Mouse (Mus musculus): ENCODE results near the gene Arih2. TPM values are rescaled to one million over a fixed set of nuclear protein-coding genes. Genes with fewer than 3 reads are reported as not detected.

Arih2 gene
- total and polyA plus RNA-seq, 2 experiments from 2014 or later = 38.2 to 59.5 TPM

DNA sequence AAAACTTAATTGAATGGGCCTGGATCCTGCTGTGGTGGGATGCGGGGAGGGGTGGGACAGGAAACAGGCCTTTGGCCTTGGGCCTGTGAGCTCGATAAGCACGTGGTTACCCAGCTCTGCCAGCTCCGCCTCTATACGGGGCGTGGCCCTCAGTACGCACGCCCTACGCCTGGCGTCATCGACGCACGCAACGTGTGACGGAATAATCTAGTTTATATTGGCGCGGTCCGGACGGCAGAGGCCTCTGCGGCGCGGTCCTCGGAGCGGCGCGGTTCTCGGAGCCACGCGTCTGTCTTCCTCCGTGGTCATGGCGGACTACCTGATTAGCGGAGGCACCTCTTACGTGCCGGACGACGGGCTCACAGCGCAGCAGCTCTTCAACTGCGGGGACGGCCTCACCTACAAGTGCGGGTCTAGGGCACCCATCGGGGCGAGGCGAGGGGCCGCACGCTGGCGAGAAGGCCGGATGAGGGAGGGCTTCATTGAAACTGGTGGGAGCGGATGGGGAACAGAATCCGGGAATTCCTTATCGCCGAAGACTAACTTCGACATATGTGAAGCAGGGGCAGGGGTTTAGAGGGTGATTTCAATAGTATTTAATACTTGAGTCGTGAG is 88.9 kb downstream of the Arih2 start, which contains the start of gene Impdh2:
Gene Impdh2, plus strand, starts transcription at position 60 of the 615 bp plus-strand sequence.
- peak within 1 kb of the TSS; percentile 65 for H3K4me3 ChIP-seq (ENCODE audit: low read depth, low read length)
- peak within 1 kb of the TSS; percentile 87 for H3K4me2 ChIP-seq (ENCODE audit: low read depth, low read length)
- WGBS = under 1% methylated on average over 53 of the region's 53 CpGs
- H3K36me3 ChIP-seq (replicated peaks; ENCODE audit: control insufficient read depth, insufficient read depth, low read length) = peaks cover 75% of the 10 kb centered on the region
- H3K9me3 ChIP-seq (replicated peaks; ENCODE audit: control insufficient read depth, low read length) = no peaks in the 10 kb centered on the region
- no peaks in the 10 kb centered on the region for H3K27me3 ChIP-seq (ENCODE audit: control insufficient read depth, insufficient read depth, low read length)
- no peak for TF ChIP-seq EP300 (IDR thresholded peaks at IDR 0.05; ENCODE audit: low read depth)
- ATAC-seq (ENCODE audit: insufficient read depth, low read depth) (peak; percentile 99), DNase-seq (ENCODE audit: low spot score) (peak; percentile 95)
- H3K4me1 ChIP-seq (ENCODE audit: control insufficient read depth, insufficient read depth) = peaks cover 8% of the 10 kb centered on the region
- H3K27ac ChIP-seq (ENCODE audit: low read depth) = peak within 1 kb of the TSS; percentile 75
- H3K9ac ChIP-seq (replicated peaks; ENCODE audit: low read depth, low read length) = peak within 1 kb of the TSS; percentile 74

DNA sequence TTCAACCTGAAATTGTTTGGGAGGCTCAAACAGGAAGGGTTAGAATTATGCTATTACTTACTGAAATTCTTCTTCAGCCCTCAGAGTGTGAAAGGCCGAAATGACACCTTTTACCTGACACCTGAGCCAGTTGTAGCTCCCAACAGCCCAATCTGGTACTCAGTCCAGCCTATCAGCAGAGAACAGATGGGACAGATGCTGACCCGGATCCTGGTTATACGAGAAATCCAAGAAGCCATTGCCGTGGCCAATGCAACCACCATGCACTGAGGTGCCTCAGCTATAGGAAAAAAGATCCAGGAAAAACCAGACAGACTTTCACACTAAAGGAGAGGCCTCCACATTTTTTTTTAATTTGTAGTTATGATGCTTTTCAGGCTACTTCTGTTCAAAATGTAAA is 90.0 kb downstream of the Arih2 start:
- no peaks in the 10 kb centered on the region for H3K9me3 ChIP-seq (replicated peaks; ENCODE audit: control insufficient read depth, low read length)
- no peak overlapping the region for H3K4me3 ChIP-seq (ENCODE audit: low read depth, low read length)
- H3K27me3 ChIP-seq (ENCODE audit: control insufficient read depth, insufficient read depth, low read length) = no peaks in the 10 kb centered on the region
- DNase-seq (ENCODE audit: low spot score) (no peak), ATAC-seq (ENCODE audit: insufficient read depth, low read depth) (no peak)
- H3K4me2 ChIP-seq (ENCODE audit: low read depth, low read length) = no peak overlapping the region
- peaks cover 8% of the 10 kb centered on the region for H3K4me1 ChIP-seq (ENCODE audit: control insufficient read depth, insufficient read depth)
- TF ChIP-seq CTCF (IDR thresholded peaks at IDR 0.05; ENCODE audit: low read depth) = no peak
- no peak for TF ChIP-seq EP300 (IDR thresholded peaks at IDR 0.05; ENCODE audit: low read depth)
- no peak overlapping the region for H3K9ac ChIP-seq (replicated peaks; ENCODE audit: low read depth, low read length)
- WGBS = 85% methylated on average over 4 of the region's 4 CpGs
- peaks cover 75% of the 10 kb centered on the region for H3K36me3 ChIP-seq (replicated peaks; ENCODE audit: control insufficient read depth, insufficient read depth, low read length)
- no peak overlapping the region for H3K27ac ChIP-seq (ENCODE audit: low read depth)

MicroRNA genes within 50 kb of the gene (microRNA counts, 519-probe panel; counts per million panel counts)
- microRNA mmu-miR-191 = 5,169 counts per million, percentile 66 among the panel's probes with 10 or more counts
- 3,264 counts per million, percentile 37 among the panel's probes with 10 or more counts for microRNA mmu-miR-425

Small RNA genes within 50 kb of the gene (microRNA-seq; reads per million reads assigned to microRNA genes)
- gene Gm24083 (not detected), gene Gm26298 (not detected), gene Mir191 (not detected), gene Mir425 (2,394 reads per million, percentile 87 among the genes with 10 or more reads in this experiment)

Other genes starting within 250 kb of the Arih2 start
- not detected in 2 replicates for gene Ccdc36, start 220.9 kb downstream of the Arih2 start, total RNA-seq (2014; rRNA removed; ENCODE audit: low replicate concordance)
- 0.14 and 0.25 TPM in 2 replicates for gene Ccdc36, start 220.9 kb downstream of the Arih2 start, polyA plus RNA-seq (2015; fragmentation: Nextera tagmentation; extraction: Ambion mirVana)
- not detected in 2 replicates for gene BC048562, start 212.9 kb downstream of the Arih2 start, total RNA-seq (2014; rRNA removed; ENCODE audit: low replicate concordance)
- not detected in 2 replicates for gene BC048562, start 212.9 kb downstream of the Arih2 start, polyA plus RNA-seq (2015; fragmentation: Nextera tagmentation; extraction: Ambion mirVana)
- gene Ccdc71, start 188.9 kb downstream of the Arih2 start, total RNA-seq (2014; rRNA removed; ENCODE audit: low replicate concordance) = 14.0 and 24.0 TPM in 2 replicates
- gene Ccdc71, start 188.9 kb downstream of the Arih2 start, polyA plus RNA-seq (2015; fragmentation: Nextera tagmentation; extraction: Ambion mirVana) = 25.1 and 26.2 TPM in 2 replicates
- gene Klhdc8b, start 187.8 kb downstream of the Arih2 start, total RNA-seq (2014; rRNA removed; ENCODE audit: low replicate concordance) = 180 and 186 TPM in 2 replicates
- 91.6 and 92.7 TPM in 2 replicates for gene Klhdc8b, start 187.8 kb downstream of the Arih2 start, polyA plus RNA-seq (2015; fragmentation: Nextera tagmentation; extraction: Ambion mirVana)
- 161 and 182 TPM in 2 replicates for gene Lamb2, start 169.7 kb downstream of the Arih2 start, total RNA-seq (2014; rRNA removed; ENCODE audit: low replicate concordance)
- gene Lamb2, start 169.7 kb downstream of the Arih2 start, polyA plus RNA-seq (2015; fragmentation: Nextera tagmentation; extraction: Ambion mirVana) = 44.4 and 50.8 TPM in 2 replicates
- 108 and 136 TPM in 2 replicates for gene Usp19, start 158.8 kb downstream of the Arih2 start, total RNA-seq (2014; rRNA removed; ENCODE audit: low replicate concordance)
- 34.8 and 38.2 TPM in 2 replicates for gene Usp19, start 158.8 kb downstream of the Arih2 start, polyA plus RNA-seq (2015; fragmentation: Nextera tagmentation; extraction: Ambion mirVana)
- 175 and 188 TPM in 2 replicates for gene Qars, start 141.7 kb downstream of the Arih2 start, total RNA-seq (2014; rRNA removed; ENCODE audit: low replicate concordance)
- gene Qars, start 141.7 kb downstream of the Arih2 start, polyA plus RNA-seq (2015; fragmentation: Nextera tagmentation; extraction: Ambion mirVana) = 44.7 and 49.2 TPM in 2 replicates
- 138 and 154 TPM in 2 replicates for gene Qrich1, start 132.6 kb downstream of the Arih2 start, total RNA-seq (2014; rRNA removed; ENCODE audit: low replicate concordance)
- gene Qrich1, start 132.6 kb downstream of the Arih2 start, polyA plus RNA-seq (2015; fragmentation: Nextera tagmentation; extraction: Ambion mirVana) = 52.5 and 55.4 TPM in 2 replicates
- 69.2 and 87.5 TPM in 2 replicates for gene Impdh2, start 89.1 kb downstream of the Arih2 start, total RNA-seq (2014; rRNA removed; ENCODE audit: low replicate concordance)
- 52.6 and 54.7 TPM in 2 replicates for gene Impdh2, start 89.1 kb downstream of the Arih2 start, polyA plus RNA-seq (2015; fragmentation: Nextera tagmentation; extraction: Ambion mirVana)
- gene Ndufaf3, start 82.0 kb downstream of the Arih2 start, total RNA-seq (2014; rRNA removed; ENCODE audit: low replicate concordance) = 41.3 and 84.4 TPM in 2 replicates
- gene Ndufaf3, start 82.0 kb downstream of the Arih2 start, polyA plus RNA-seq (2015; fragmentation: Nextera tagmentation; extraction: Ambion mirVana) = 82.6 and 86.1 TPM in 2 replicates
- gene Dalrd3, start 79.5 kb downstream of the Arih2 start, total RNA-seq (2014; rRNA removed; ENCODE audit: low replicate concordance) = 54.0 and 71.1 TPM in 2 replicates
- gene Dalrd3, start 79.5 kb downstream of the Arih2 start, polyA plus RNA-seq (2015; fragmentation: Nextera tagmentation; extraction: Ambion mirVana) = 38.3 and 39.6 TPM in 2 replicates
- gene Wdr6, start 70.6 kb downstream of the Arih2 start, total RNA-seq (2014; rRNA removed; ENCODE audit: low replicate concordance) = 44.9 and 53.2 TPM in 2 replicates
- gene Wdr6, start 70.6 kb downstream of the Arih2 start, polyA plus RNA-seq (2015; fragmentation: Nextera tagmentation; extraction: Ambion mirVana) = 21.1 and 25.1 TPM in 2 replicates
- gene P4htm, start 51.7 kb downstream of the Arih2 start, total RNA-seq (2014; rRNA removed; ENCODE audit: low replicate concordance) = 18.7 and 37.8 TPM in 2 replicates
- gene P4htm, start 51.7 kb downstream of the Arih2 start, polyA plus RNA-seq (2015; fragmentation: Nextera tagmentation; extraction: Ambion mirVana) = 16.6 and 17.7 TPM in 2 replicates
- gene Slc25a20, start 12.7 kb upstream of the Arih2 start, total RNA-seq (2014; rRNA removed; ENCODE audit: low replicate concordance) = 95.7 and 137 TPM in 2 replicates
- gene Slc25a20, start 12.7 kb upstream of the Arih2 start, polyA plus RNA-seq (2015; fragmentation: Nextera tagmentation; extraction: Ambion mirVana) = 240 and 248 TPM in 2 replicates
- gene Prkar2a, start 39.9 kb upstream of the Arih2 start, total RNA-seq (2014; rRNA removed; ENCODE audit: low replicate concordance) = 48.2 and 52.8 TPM in 2 replicates
- gene Prkar2a, start 39.9 kb upstream of the Arih2 start, polyA plus RNA-seq (2015; fragmentation: Nextera tagmentation; extraction: Ambion mirVana) = 17.8 and 20.7 TPM in 2 replicates
- 28.9 and 33.1 TPM in 2 replicates for gene Ip6k2, start 134.4 kb upstream of the Arih2 start, total RNA-seq (2014; rRNA removed; ENCODE audit: low replicate concordance)
- 20.5 and 22.1 TPM in 2 replicates for gene Ip6k2, start 134.4 kb upstream of the Arih2 start, polyA plus RNA-seq (2015; fragmentation: Nextera tagmentation; extraction: Ambion mirVana)
- 12.0 and 13.7 TPM in 2 replicates for gene Nckipsd, start 159.0 kb upstream of the Arih2 start, total RNA-seq (2014; rRNA removed; ENCODE audit: low replicate concordance)
- gene Nckipsd, start 159.0 kb upstream of the Arih2 start, polyA plus RNA-seq (2015; fragmentation: Nextera tagmentation; extraction: Ambion mirVana) = 8.8 and 10.0 TPM in 2 replicates
- 0.08 TPM in 1 of 2 replicates, not detected in the other for gene Celsr3, start 176.9 kb upstream of the Arih2 start, total RNA-seq (2014; rRNA removed; ENCODE audit: low replicate concordance)
- 0.14 TPM in 2 replicates for gene Celsr3, start 176.9 kb upstream of the Arih2 start, polyA plus RNA-seq (2015; fragmentation: Nextera tagmentation; extraction: Ambion mirVana)
- 3.6 and 5.7 TPM in 2 replicates for gene Slc26a6, start 203.9 kb upstream of the Arih2 start, total RNA-seq (2014; rRNA removed; ENCODE audit: low replicate concordance)
- 8.8 and 9.3 TPM in 2 replicates for gene Slc26a6, start 203.9 kb upstream of the Arih2 start, polyA plus RNA-seq (2015; fragmentation: Nextera tagmentation; extraction: Ambion mirVana)